Mouse (Mus musculus) ES-E14 (cell line): ENCODE measurements around the gene Krtap28-13.

Source experiments
- CHD2 ChIP-seq: IDR thresholded peaks from 2 replicates; pipeline ENCODE4 v1.6.1; 2014; ENCODE audit warnings: mild to moderate bottlenecking, low read depth, low read length, inconsistent platforms
- HCFC1 ChIP-seq: IDR thresholded peaks from 2 replicates; pipeline ENCODE4 v1.6.1; 2012; ENCODE audit warnings: low read length, inconsistent platforms, borderline replicate concordance; ENCODE audit not compliant: insufficient read depth
- MAFK ChIP-seq: IDR thresholded peaks from 2 replicates; pipeline ENCODE4 v1.6.1; 2014; ENCODE audit warnings: mild to moderate bottlenecking, low read depth, low read length, inconsistent platforms; ENCODE audit not compliant: insufficient read depth

DNA sequence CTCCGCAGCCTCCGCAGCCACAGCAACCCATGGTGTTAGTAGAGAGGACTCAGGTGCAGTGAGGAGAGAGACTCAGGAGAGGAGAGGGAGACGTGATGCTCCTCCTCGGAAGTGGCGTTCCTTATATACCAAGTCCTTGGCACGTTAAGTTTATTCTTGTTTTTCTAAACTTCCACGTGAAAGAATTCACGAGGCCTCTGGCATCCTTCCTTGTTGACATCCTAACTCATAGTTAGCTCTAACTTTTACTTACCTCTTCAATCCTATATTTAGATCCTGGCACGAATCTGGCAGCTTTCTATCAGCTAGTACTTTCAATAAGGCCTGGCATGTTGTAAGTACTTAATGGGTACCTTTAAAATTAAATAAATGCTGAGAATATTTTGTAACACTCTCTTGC is 1.5 kb upstream of the Krtap28-13 start, which contains the start of gene A030005K14Rik:
- TF ChIP-seq HCFC1: no peak
- no peak for TF ChIP-seq MAFK
- no peak for TF ChIP-seq CHD2
